ENCODE assay signal across 8 mouse cellular contexts in genomic region chr7:75612000-75612682, GRCm38 (mm10).
A peak's percentile ranks its signal among the peaks of the same experiment; 100 is the strongest.
DNase-seq lines count a peak whose midpoint lies in the region; ATAC-seq and TF ChIP-seq lines count a peak whose summit lies in the region.

No protein-coding gene starts in this region.

- no peak overlapping the region for H3K27ac ChIP-seq in limb, embryonic 11.5 days (replicated peaks; ENCODE audit: low read depth, low read length)
- no peak overlapping the region for H3K27ac ChIP-seq in limb, embryonic 10.5 days
- H3K27ac ChIP-seq in cortical plate, adult 2 months (ENCODE audit: insufficient read depth, low read length), result no peak overlapping the region
- no peak overlapping the region for H3K27ac ChIP-seq in olfactory bulb, adult 2 months (ENCODE audit: insufficient read depth, low read depth, low read length)

- H3K4me1 ChIP-seq in limb, embryonic 11.5 days (ENCODE audit: control insufficient read depth, insufficient read depth, low read length), result no peaks in the 10 kb centered on the region
- no peaks in the 10 kb centered on the region for H3K4me1 ChIP-seq in limb, embryonic 10.5 days
- H3K4me1 ChIP-seq in cortical plate, adult 2 months (ENCODE audit: control insufficient read depth, insufficient read depth, low read length), result peaks cover 2% of the 10 kb centered on the region; the same call in 1 of the 2 replicates
- peaks cover 2% of the 10 kb centered on the region; the same call in 1 of the 2 replicates for H3K4me1 ChIP-seq in olfactory bulb, adult 2 months (ENCODE audit: control insufficient read depth, insufficient read depth, low read length)

- no peaks in the 10 kb centered on the region for H3K9me3 ChIP-seq in limb, embryonic 11.5 days (ENCODE audit: control insufficient read depth, low read length)
- H3K9me3 ChIP-seq in limb, embryonic 10.5 days (replicated peaks), result no peaks in the 10 kb centered on the region

- H3K4me3 ChIP-seq in limb, embryonic 11.5 days (ENCODE audit: low read depth, low read length), result no peak overlapping the region
- no peak overlapping the region for H3K4me3 ChIP-seq in limb, embryonic 10.5 days
- peak overlapping the region; percentile 21; the same call in 1 of the 2 replicates for H3K4me3 ChIP-seq in cortical plate, adult 2 months (ENCODE audit: insufficient read depth, low read length)
- H3K4me3 ChIP-seq in olfactory bulb, adult 2 months (ENCODE audit: insufficient read depth, low read depth, low read length), result 0 out of 2 replicates have a peak overlapping the region, but pooled peaks have one; percentile 8

- ATAC-seq in limb, embryonic 11.5 days (ENCODE audit: insufficient number of reproducible peaks, low FRiP score, low TSS enrichment, low read depth), result no peak

- WGBS in limb, embryonic 11.5 days, result 80% methylated on average over 13 of the region's 13 CpGs
- WGBS in limb, embryonic 10.5 days, result 85% methylated on average over 13 of the region's 13 CpGs
- WGBS in olfactory bulb, adult 2 months, result 70% methylated on average over 13 of the region's 13 CpGs

- no peak for TF ChIP-seq POLR2A in cortical plate, adult 2 months (IDR thresholded peaks at IDR 0.05; ENCODE audit: extremely low read depth, insufficient read depth, low read length)
- TF ChIP-seq POLR2A in olfactory bulb, adult 2 months (IDR thresholded peaks at IDR 0.05; ENCODE audit: insufficient read depth, low read depth, low read length), result no peak

- no peaks in the 10 kb centered on the region for H3K27me3 ChIP-seq in limb, embryonic 11.5 days (ENCODE audit: control insufficient read depth, insufficient read depth, low read length)
- H3K27me3 ChIP-seq in limb, embryonic 10.5 days (ENCODE audit: low read depth, poor library complexity, severe bottlenecking), result no peaks in the 10 kb centered on the region

- H3K4me2 ChIP-seq in limb, embryonic 11.5 days (ENCODE audit: low read depth, severe bottlenecking), result no peak overlapping the region

- H3K9ac ChIP-seq in limb, embryonic 11.5 days (ENCODE audit: low read length), result no peak overlapping the region

- H3K36me3 ChIP-seq in limb, embryonic 11.5 days (ENCODE audit: control insufficient read depth, insufficient read depth, low read length), result no peaks in the 10 kb centered on the region; the same call in 1 of the 2 replicates
- H3K36me3 ChIP-seq in limb, embryonic 10.5 days, result peaks cover 50% of the 10 kb centered on the region

- intact Hi-C loops in heart, postnatal 14 days (cut with DNase I), result loop anchor here (2.0 to 5.0 kb wide), 4 partner anchors 27 to 215 kb away; partner anchors contain the start of gene Akap13

- DNase-seq in limb, embryonic 11.5 days (ENCODE audit: low spot score), result peak; percentile 20
- no peak for DNase-seq in limb, embryonic 10.5 days (ENCODE audit: low spot score)
- peak; percentile 61 to 70 for DNase-seq in heart, postnatal 14 days
- DNase-seq in liver, result peak; percentile 91
- no peak for DNase-seq in Muller cell, postnatal 12 days (ENCODE audit: inconsistent ontology term)
- DNase-seq in right cerebral cortex, postnatal 36 days (ENCODE audit: low spot score in 2 of 2), result no peak

- TF ChIP-seq CTCF in cortical plate, adult 2 months (IDR thresholded peaks at IDR 0.05; ENCODE audit: extremely low read depth, insufficient read depth, low read length), result no peak
- no peak for TF ChIP-seq CTCF in olfactory bulb, adult 2 months (IDR thresholded peaks at IDR 0.05; ENCODE audit: insufficient read depth, low read depth, low read length)

Comparison
In these comparisons a context has a peak if more than half of its experiments do, and no peak if none do; other contexts are left out.
1. DNase-seq: peak in limb, embryonic 11.5 days (single experiment), heart, postnatal 14 days (2 of 2) and liver (single experiment); none in limb, embryonic 10.5 days (single experiment), Muller cell, postnatal 12 days (single experiment) and right cerebral cortex, postnatal 36 days (0 of 2).
2. H3K4me3 ChIP-seq: peak in cortical plate, adult 2 months (single experiment) and olfactory bulb, adult 2 months (single experiment); none in limb, embryonic 11.5 days (single experiment) and limb, embryonic 10.5 days (single experiment).